In genomic region chr5:147860449-147861261, GRCm38 (mm10) we compare ENCODE assay signal across 8 mouse cellular contexts. TPM values are rescaled to one million over a fixed set of nuclear protein-coding genes. Genes with fewer than 3 reads are reported as not detected.
DNase-seq lines count a peak whose midpoint lies in the region; ATAC-seq and TF ChIP-seq lines count a peak whose summit lies in the region.

Gene Pomp, plus strand, starts transcription at chr5:147860461.

- peak within 1 kb of the TSS; percentile 76 for H3K4me3 ChIP-seq in bone marrow macrophage, adult 2 months (ENCODE audit: insufficient read depth, low read length)
- peak within 1 kb of the TSS; percentile 78 for H3K4me3 ChIP-seq in embryonic fibroblast, embryonic 13.5 days (ENCODE audit: insufficient read depth, low read length)
- H3K4me3 ChIP-seq in heart, embryonic 10.5 days: peak within 1 kb of the TSS; percentile 99
- H3K4me3 ChIP-seq in kidney, embryonic 15.5 days (replicated peaks): peak within 1 kb of the TSS; percentile 75

- H3K4me2 ChIP-seq in kidney, embryonic 15.5 days: peak within 1 kb of the TSS; percentile 64

- peak within 1 kb of the TSS; percentile 85 for H3K9ac ChIP-seq in kidney, embryonic 15.5 days

- peak within 1 kb of the TSS; percentile 67 for H3K27ac ChIP-seq in bone marrow macrophage, adult 2 months (ENCODE audit: insufficient read depth, low read depth, low read length)
- H3K27ac ChIP-seq in embryonic fibroblast, embryonic 13.5 days (ENCODE audit: insufficient read depth, low read length): peak within 1 kb of the TSS; percentile 56
- peak within 1 kb of the TSS; percentile 94 for H3K27ac ChIP-seq in heart, embryonic 10.5 days
- H3K27ac ChIP-seq in kidney, embryonic 15.5 days: peak within 1 kb of the TSS; percentile 87

- ATAC-seq in kidney, embryonic 15.5 days (replicated peaks; ENCODE audit: low FRiP score): peak; percentile 94
- ATAC-seq in monocyte, adult 5-6 weeks (replicated peaks; ENCODE audit: insufficient number of reproducible peaks, low FRiP score, low TSS enrichment, poor library complexity, severe bottlenecking): peak; percentile 83

- WGBS in heart, embryonic 10.5 days: under 1% methylated on average over 68 of the region's 68 CpGs
- whole genome bisulfite sequencing in kidney, embryonic 15.5 days: under 1% methylated on average over 68 of the region's 68 CpGs

- H3K36me3 ChIP-seq in heart, embryonic 10.5 days: peaks cover 34% of the 10 kb centered on the region
- H3K36me3 ChIP-seq in kidney, embryonic 15.5 days: peaks cover 36% of the 10 kb centered on the region

- no peak for TF ChIP-seq CTCF in bone marrow macrophage, adult 2 months (IDR thresholded peaks at IDR 0.05; ENCODE audit: low read depth, low read length)
- TF ChIP-seq CTCF in embryonic fibroblast, embryonic 13.5 days (IDR thresholded peaks at IDR 0.05; ENCODE audit: borderline replicate concordance, insufficient read depth, low read length): no peak

- TF ChIP-seq POLR2A in bone marrow macrophage, adult 2 months (IDR thresholded peaks at IDR 0.05; ENCODE audit: borderline replicate concordance, low read depth, low read length): no peak
- TF ChIP-seq POLR2A in embryonic fibroblast, embryonic 13.5 days (IDR thresholded peaks at IDR 0.05; ENCODE audit: low read depth, low read length): peak; percentile 97

- no peaks in the 10 kb centered on the region for H3K27me3 ChIP-seq in heart, embryonic 10.5 days (ENCODE audit: insufficient read depth, poor library complexity, severe bottlenecking)
- H3K27me3 ChIP-seq in kidney, embryonic 15.5 days: no peaks in the 10 kb centered on the region

- peak; percentile 93 for DNase-seq in A20 (ENCODE audit: low read depth, low spot score)
- DNase-seq in heart, embryonic 10.5 days (ENCODE audit: low spot score): peak; percentile 96
- DNase-seq in liver: peak; percentile 85
- peak; percentile 80 to 89 for DNase-seq in spleen, postnatal 4 days (ENCODE audit: low spot score in 2 of 2)

- no peaks in the 10 kb centered on the region for H3K9me3 ChIP-seq in heart, embryonic 10.5 days
- H3K9me3 ChIP-seq in kidney, embryonic 15.5 days (replicated peaks): no peaks in the 10 kb centered on the region

- H3K4me1 ChIP-seq in bone marrow macrophage, adult 2 months (ENCODE audit: control insufficient read depth, insufficient read depth, low read length): peaks cover 10% of the 10 kb centered on the region
- H3K4me1 ChIP-seq in embryonic fibroblast, embryonic 13.5 days (ENCODE audit: control insufficient read depth, insufficient read depth, low read length): peaks cover 3% of the 10 kb centered on the region; the same call in 1 of the 2 replicates
- peaks cover 14% of the 10 kb centered on the region for H3K4me1 ChIP-seq in heart, embryonic 10.5 days
- H3K4me1 ChIP-seq in kidney, embryonic 15.5 days: peaks cover 17% of the 10 kb centered on the region

RNA-seq across cellular contexts. Expression of gene Pomp, which starts in this region (rescaled TPM):
- polyA plus RNA-seq in bone marrow macrophage, adult 2 months (2012; ENCODE audit: insufficient read depth, insufficient read length, missing spikeins): 312 and 343 TPM in 2 replicates
- 165 and 245 TPM in 2 replicates for polyA plus RNA-seq in embryonic fibroblast, embryonic 13.5 days (2011; ENCODE audit: insufficient read length, low read depth, missing spikeins)
- 392 and 458 TPM in 2 replicates for polyA plus RNA-seq in heart, embryonic 10.5 days (2016; fragmentation: Nextera tagmentation; extraction: Ambion mirVana)
- 481 and 542 TPM in 2 replicates for polyA plus RNA-seq in kidney, embryonic 15.5 days (2015; fragmentation: Nextera tagmentation; extraction: Ambion mirVana)
- total RNA-seq in monocyte, adult 5-6 weeks (2017): 117 to 137 TPM (median 124 TPM) in 3 replicates

Comparison
In these comparisons a context has a peak if more than half of its experiments do, and no peak if none do; other contexts are left out.
1. Peak in every context shown above with its lines: DNase-seq, ATAC-seq, H3K4me3 ChIP-seq and H3K27ac ChIP-seq.